ENCODE assay signal across 8 mouse cellular contexts in the genomic region with DNA sequence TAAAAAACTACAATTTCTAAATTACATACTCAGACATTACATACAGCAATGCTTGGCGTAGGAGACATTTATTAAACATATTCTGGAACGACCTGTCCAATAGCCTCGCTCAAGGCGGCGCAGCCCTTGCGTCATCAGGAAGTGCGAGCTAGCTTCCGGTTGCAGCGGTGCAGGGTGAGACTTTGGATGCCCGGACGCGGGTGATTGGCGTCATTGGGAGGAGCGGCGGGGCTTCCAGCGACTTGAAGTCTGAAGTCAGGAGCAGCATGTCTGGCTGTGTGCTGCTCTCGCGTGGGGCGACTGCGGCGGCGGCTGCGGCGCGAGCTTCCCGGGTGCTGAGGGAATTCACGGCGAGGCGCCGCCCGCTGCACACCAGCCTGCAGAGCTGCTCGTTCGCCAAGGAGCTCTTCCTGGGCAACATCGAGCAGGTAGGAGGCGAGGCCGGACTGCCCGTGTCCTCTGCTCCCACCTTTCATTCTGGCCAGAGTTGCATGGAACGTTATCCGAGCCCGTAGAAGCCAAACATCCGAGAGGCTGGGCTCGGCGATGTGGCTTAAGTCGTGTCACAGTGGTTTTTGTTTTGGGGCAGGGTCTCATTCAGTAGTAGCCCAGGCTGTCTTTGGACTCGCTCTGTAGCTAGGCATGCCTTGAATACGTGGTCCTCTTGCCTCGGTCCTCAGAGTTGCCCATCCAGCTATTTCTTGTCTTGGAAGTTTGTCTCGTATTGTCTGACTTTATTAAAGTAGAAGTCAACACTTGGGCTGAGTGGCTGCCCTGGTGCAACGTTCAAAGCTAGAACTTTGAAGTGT. TPM values are rescaled to one million over a fixed set of nuclear protein-coding genes. Genes with fewer than 3 reads are reported as not detected.
DNase-seq lines count a peak whose midpoint lies in the region; ATAC-seq and TF ChIP-seq lines count a peak whose summit lies in the region.

A gene (plus strand): TSS at position 137 of the 809 bp plus-strand sequence.

- peak within 1 kb of the TSS; percentile 71 for H3K4me3 ChIP-seq in C2C12 (ENCODE audit: insufficient read depth, poor library complexity, severe bottlenecking)
- peak within 1 kb of the TSS; percentile 77 for H3K4me3 ChIP-seq in erythroblast, embryonic 14.5 days (replicated peaks)
- H3K4me3 ChIP-seq in heart, embryonic 12.5 days: peak within 1 kb of the TSS; percentile 98
- H3K4me3 ChIP-seq in kidney, postnatal 0 days (replicated peaks; ENCODE audit: low read depth, low read length): peak within 1 kb of the TSS; percentile 83
- peak within 1 kb of the TSS; percentile 70 for H3K4me3 ChIP-seq in liver, embryonic 11.5 days (ENCODE audit: low read depth, low read length)
- peak within 1 kb of the TSS; percentile 79 for H3K4me3 ChIP-seq in stomach, embryonic 14.5 days (ENCODE audit: low read depth, low read length)

- ATAC-seq in heart, embryonic 12.5 days (ENCODE audit: insufficient number of reproducible peaks, low FRiP score): peak; percentile 93
- ATAC-seq in kidney, postnatal 0 days (replicated peaks; ENCODE audit: low FRiP score, low read depth): peak; percentile 98
- peak; percentile 95 for ATAC-seq in liver, embryonic 11.5 days (replicated peaks; ENCODE audit: low FRiP score)
- ATAC-seq in stomach, embryonic 14.5 days (ENCODE audit: insufficient number of reproducible peaks, insufficient read depth, low FRiP score, low read depth): peak; percentile 96

- TF ChIP-seq CTCF in C2C12 (IDR thresholded peaks at IDR 0.05; ENCODE audit: control insufficient read depth, insufficient read depth, insufficient read length): no peak
- no peak for TF ChIP-seq CTCF in brain, embryonic 14.5 days (IDR thresholded peaks at IDR 0.05; ENCODE audit: borderline replicate concordance, extremely low read depth, insufficient read depth, insufficient read length)
- TF ChIP-seq CTCF in kidney, postnatal 0 days (IDR thresholded peaks at IDR 0.05; ENCODE audit: low read depth): no peak

- H3K36me3 ChIP-seq in C2C12 (ENCODE audit: control insufficient read depth, insufficient read depth): no peaks in the 10 kb centered on the region
- H3K36me3 ChIP-seq in erythroblast, embryonic 14.5 days (ENCODE audit: control insufficient read depth): peaks cover 17% of the 10 kb centered on the region
- H3K36me3 ChIP-seq in heart, embryonic 12.5 days: peaks cover 12% of the 10 kb centered on the region
- peaks cover 12% of the 10 kb centered on the region for H3K36me3 ChIP-seq in kidney, postnatal 0 days (ENCODE audit: insufficient read depth, low read length)
- no peaks in the 10 kb centered on the region for H3K36me3 ChIP-seq in liver, embryonic 11.5 days (ENCODE audit: control insufficient read depth, insufficient read depth, low read length)
- H3K36me3 ChIP-seq in stomach, embryonic 14.5 days (ENCODE audit: control insufficient read depth, insufficient read depth, low read length): peaks cover 4% of the 10 kb centered on the region; the same call in 1 of the 2 replicates

- H3K4me1 ChIP-seq in erythroblast, embryonic 14.5 days (ENCODE audit: control insufficient read depth): peaks cover 25% of the 10 kb centered on the region
- peaks cover 7% of the 10 kb centered on the region for H3K4me1 ChIP-seq in heart, embryonic 12.5 days (replicated peaks)
- peaks cover 5% of the 10 kb centered on the region; the same call in 1 of the 2 replicates for H3K4me1 ChIP-seq in kidney, postnatal 0 days (replicated peaks; ENCODE audit: insufficient read depth, low read length)
- H3K4me1 ChIP-seq in liver, embryonic 11.5 days (replicated peaks; ENCODE audit: control insufficient read depth, insufficient read depth, low read length): peaks cover 10% of the 10 kb centered on the region; the same call in 1 of the 2 replicates
- H3K4me1 ChIP-seq in stomach, embryonic 14.5 days (ENCODE audit: control insufficient read depth, insufficient read depth, low read length): peaks cover 13% of the 10 kb centered on the region

- peaks cover 37% of the 10 kb centered on the region for H3K79me2 ChIP-seq in C2C12 (ENCODE audit: control insufficient read depth, insufficient read depth)

- no peaks in the 10 kb centered on the region for H3K27me3 ChIP-seq in C2C12 (ENCODE audit: control insufficient read depth, insufficient read depth, insufficient read length)
- H3K27me3 ChIP-seq in erythroblast, embryonic 14.5 days (ENCODE audit: control insufficient read depth): peaks cover 4% of the 10 kb centered on the region
- peaks cover 20% of the 10 kb centered on the region for H3K27me3 ChIP-seq in heart, embryonic 12.5 days (replicated peaks)
- no peaks in the 10 kb centered on the region for H3K27me3 ChIP-seq in kidney, postnatal 0 days (ENCODE audit: insufficient read depth, low read length)
- no peaks in the 10 kb centered on the region for H3K27me3 ChIP-seq in liver, embryonic 11.5 days (replicated peaks; ENCODE audit: control insufficient read depth, insufficient read depth, low read length)
- no peaks in the 10 kb centered on the region for H3K27me3 ChIP-seq in stomach, embryonic 14.5 days (ENCODE audit: control insufficient read depth, insufficient read depth, low read length)

- peak; percentile 49; the same call in 1 of the 2 replicates for TF ChIP-seq POLR2A in brain, embryonic 14.5 days (IDR thresholded peaks at IDR 0.05; ENCODE audit: borderline replicate concordance, extremely low read depth, insufficient read depth, insufficient read length, poor library complexity, severe bottlenecking)

- peaks cover 31% of the 10 kb centered on the region for H3K79me3 ChIP-seq in C2C12 (ENCODE audit: low read depth)

- DNase-seq in brain, embryonic 14.5 days (ENCODE audit: low read depth): peak; percentile 99
- DNase-seq in kidney, postnatal 0 days (ENCODE audit: low spot score): peak; percentile 97
- DNase-seq in liver, embryonic 11.5 days (ENCODE audit: low spot score): peak; percentile 92
- DNase-seq in naive thymus-derived CD4-positive, alpha-beta T cell, adult 2 months (ENCODE audit: low read depth): peak; percentile 93

- WGBS in heart, embryonic 12.5 days: under 1% methylated on average over 49 of the region's 49 CpGs
- under 1% methylated on average over 49 of the region's 49 CpGs for WGBS in kidney, postnatal 0 days
- WGBS in liver, embryonic 11.5 days: under 1% methylated on average over 49 of the region's 49 CpGs
- under 1% methylated on average over 49 of the region's 49 CpGs for WGBS in stomach, embryonic 14.5 days

- H3K4me2 ChIP-seq in heart, embryonic 12.5 days: peak within 1 kb of the TSS; percentile 79
- H3K4me2 ChIP-seq in kidney, postnatal 0 days (ENCODE audit: low read length): peak within 1 kb of the TSS; percentile 79
- H3K4me2 ChIP-seq in liver, embryonic 11.5 days: peak within 1 kb of the TSS; percentile 90
- peak within 1 kb of the TSS; percentile 59 for H3K4me2 ChIP-seq in stomach, embryonic 14.5 days (replicated peaks; ENCODE audit: low read depth, low read length)

- peak within 1 kb of the TSS; percentile 92 for H3K9ac ChIP-seq in heart, embryonic 12.5 days
- peak within 1 kb of the TSS; percentile 85 for H3K9ac ChIP-seq in kidney, postnatal 0 days (ENCODE audit: low read depth, low read length)
- peak within 1 kb of the TSS; percentile 72 for H3K9ac ChIP-seq in liver, embryonic 11.5 days (ENCODE audit: low read depth, low read length)
- peak within 1 kb of the TSS; percentile 79 for H3K9ac ChIP-seq in stomach, embryonic 14.5 days (replicated peaks; ENCODE audit: low read depth, low read length)

- H3K27ac ChIP-seq in heart, embryonic 12.5 days (ENCODE audit: poor library complexity, severe bottlenecking): peak within 1 kb of the TSS; percentile 75
- H3K27ac ChIP-seq in kidney, postnatal 0 days: peak within 1 kb of the TSS; percentile 68
- H3K27ac ChIP-seq in liver, embryonic 11.5 days (ENCODE audit: low read depth, low read length): 0 out of 2 replicates have a peak within 1 kb of the TSS, but pooled peaks have one; percentile 0
- peak within 1 kb of the TSS; percentile 44; the same call in 1 of the 2 replicates for H3K27ac ChIP-seq in stomach, embryonic 14.5 days (ENCODE audit: low read length)

- peak within 1 kb of the TSS; percentile 78 for H3ac ChIP-seq in C2C12 (ENCODE audit: control insufficient read depth, insufficient read length, low read depth)

- no peaks in the 10 kb centered on the region for H3K9me3 ChIP-seq in erythroblast, embryonic 14.5 days (ENCODE audit: control insufficient read depth, low read length)
- no peaks in the 10 kb centered on the region for H3K9me3 ChIP-seq in heart, embryonic 12.5 days (replicated peaks)
- H3K9me3 ChIP-seq in kidney, postnatal 0 days (replicated peaks; ENCODE audit: low read length): no peaks in the 10 kb centered on the region
- H3K9me3 ChIP-seq in liver, embryonic 11.5 days (ENCODE audit: control insufficient read depth, low read length): no peaks in the 10 kb centered on the region
- H3K9me3 ChIP-seq in stomach, embryonic 14.5 days (ENCODE audit: control insufficient read depth, low read depth, low read length): no peaks in the 10 kb centered on the region

TF ChIP-seq in C2C12, 6 proteins besides CTCF, POLR2A, EP300 and RAD21:
- TF ChIP-seq USF1 (IDR thresholded peaks at IDR 0.05; ENCODE audit: low read depth): no peak
- peak; percentile 46 for TF ChIP-seq CEBPB (IDR thresholded peaks at IDR 0.05; ENCODE audit: low read depth)
- peak; percentile 24 for TF ChIP-seq MAX (IDR thresholded peaks at IDR 0.05)
- no peak for TF ChIP-seq MYOD1 (IDR thresholded peaks at IDR 0.05; ENCODE audit: control insufficient read depth, insufficient read length, low read depth)

RNA-seq across cellular contexts. Expression of the gene that starts here (rescaled TPM):
- 20.7 TPM for polyA plus RNA-seq in C2C12 (2012; fragmentation: generic; extraction: Trizol)
- polyA plus RNA-seq in brain, embryonic 14.5 days (2012; rRNA removed): 45.6 and 48.5 TPM in 2 replicates
- 0.24 and 0.29 TPM in 2 replicates for polyA plus RNA-seq in erythroblast, embryonic 14.5 days (2012)
- 88.9 and 91.7 TPM in 2 replicates for polyA plus RNA-seq in heart, embryonic 12.5 days (2016; fragmentation: Nextera tagmentation; extraction: Ambion mirVana)
- 77.4 and 90.3 TPM in 2 replicates for polyA plus RNA-seq in kidney, postnatal 0 days (2015; fragmentation: Nextera tagmentation; extraction: Ambion mirVana)
- polyA plus RNA-seq in liver, embryonic 11.5 days (2014; fragmentation: Nextera tagmentation; extraction: Ambion mirVana): 68.7 and 71.1 TPM in 2 replicates
- 76.8 and 83.3 TPM in 2 replicates for polyA plus RNA-seq in stomach, embryonic 14.5 days (2014; fragmentation: Nextera tagmentation; extraction: Ambion mirVana)

Comparison
In these comparisons a context has a peak if more than half of its experiments do, and no peak if none do; other contexts are left out.
1. Peak in every context shown above with its lines: DNase-seq, ATAC-seq, H3K4me3 ChIP-seq and H3K27ac ChIP-seq.
2. RNA of the gene that starts here (polyA plus RNA-seq): 88.9 to 91.7 TPM in heart, embryonic 12.5 days, 77.4 to 90.3 TPM in kidney, postnatal 0 days, 76.8 to 83.3 TPM in stomach, embryonic 14.5 days, 68.7 to 71.1 TPM in liver, embryonic 11.5 days, 45.6 to 48.5 TPM in brain, embryonic 14.5 days and 20.7 TPM in C2C12 (single experiment); 0.24 to 0.29 TPM in erythroblast, embryonic 14.5 days; every median in the first group is over 10 times any median in the second.
3. H3K27ac ChIP-seq: peak in every context shown above with its lines; median percentile 75 in heart, embryonic 12.5 days; 68 in kidney, postnatal 0 days; 44 in stomach, embryonic 14.5 days; 0 in liver, embryonic 11.5 days.